Mouse (Mus musculus): ENCODE data around the gene Mast1. TPM values are rescaled to one million over a fixed set of nuclear protein-coding genes. Genes with fewer than 3 reads are reported as not detected.

Gene Mast1
- polyA plus RNA-seq, 1 experiment from 2014 or later: 0.39 TPM

GRCm38 (mm10) chr8:84976763-84977434 lies 39.7 kb upstream of the Mast1 start:
- H3K4me1 ChIP-seq (ENCODE audit: insufficient read depth): peaks cover 37% of the 10 kb centered on the region
- DNase-seq (no peak), ATAC-seq (ENCODE audit: insufficient read depth) (no peak)
- 2% methylated on average over 25 of the region's 25 CpGs for WGBS
- H3K9me3 ChIP-seq (ENCODE audit: low read depth, low read length): no peaks in the 10 kb centered on the region
- peaks cover 32% of the 10 kb centered on the region for H3K36me3 ChIP-seq (ENCODE audit: insufficient read depth)
- H3K4me3 ChIP-seq (ENCODE audit: low read depth, low read length): peak overlapping the region; percentile 55
- peak overlapping the region; percentile 99 for H3K4me2 ChIP-seq
- TF ChIP-seq CTCF (IDR thresholded peaks at IDR 0.05; ENCODE audit: low read depth): no peak
- H3K9ac ChIP-seq: peak overlapping the region; percentile 64
- peak overlapping the region; percentile 89 for H3K27ac ChIP-seq (ENCODE audit: low read depth)
- peaks cover 5% of the 10 kb centered on the region for H3K27me3 ChIP-seq (ENCODE audit: insufficient read depth, low read length)

GRCm38 (mm10) chr8:84976031-84976762 lies 39.0 kb upstream of the Mast1 start:
- Histone ChIP-seq H3K4me2 (peak overlapping the region; percentile 99), H3K9me3 (ENCODE audit: low read depth, low read length) (no peaks in the 10 kb centered on the region), H3K4me1 (ENCODE audit: insufficient read depth) (peaks cover 30% of the 10 kb centered on the region), H3K4me3 (ENCODE audit: low read depth, low read length) (peak overlapping the region; percentile 55), H3K36me3 (ENCODE audit: insufficient read depth) (peaks cover 39% of the 10 kb centered on the region), H3K9ac (peak overlapping the region; percentile 64), H3K27ac (ENCODE audit: low read depth) (peak overlapping the region; percentile 89), H3K27me3 (ENCODE audit: insufficient read depth, low read length) (peaks cover 5% of the 10 kb centered on the region)
- DNase-seq: peak; percentile 98
- under 1% methylated on average over 59 of the region's 61 CpGs for WGBS
- ATAC-seq (ENCODE audit: insufficient read depth): peak; percentile 78
- peak; percentile 35 for TF ChIP-seq CTCF (IDR thresholded peaks at IDR 0.05; ENCODE audit: low read depth)

GRCm38 (mm10) chr8:84975434-84975833 lies 38.3 kb upstream of the Mast1 start:
- Histone ChIP-seq H3K4me2 (peak overlapping the region; percentile 99), H3K4me1 (ENCODE audit: insufficient read depth) (peaks cover 22% of the 10 kb centered on the region), H3K27ac (ENCODE audit: low read depth) (peak overlapping the region; percentile 89), H3K27me3 (ENCODE audit: insufficient read depth, low read length) (peaks cover 5% of the 10 kb centered on the region), H3K9me3 (ENCODE audit: low read depth, low read length) (no peaks in the 10 kb centered on the region), H3K9ac (peak overlapping the region; percentile 64; the same call in 1 of the 2 replicates), H3K36me3 (ENCODE audit: insufficient read depth) (peaks cover 47% of the 10 kb centered on the region), H3K4me3 (ENCODE audit: low read depth, low read length) (peak overlapping the region; percentile 55)
- DNase-seq: peak; percentile 76
- WGBS: 29% methylated on average over 7 of the region's 7 CpGs
- ATAC-seq (ENCODE audit: insufficient read depth): no peak
- peak; percentile 91 for TF ChIP-seq CTCF (IDR thresholded peaks at IDR 0.05; ENCODE audit: low read depth)

DNA sequence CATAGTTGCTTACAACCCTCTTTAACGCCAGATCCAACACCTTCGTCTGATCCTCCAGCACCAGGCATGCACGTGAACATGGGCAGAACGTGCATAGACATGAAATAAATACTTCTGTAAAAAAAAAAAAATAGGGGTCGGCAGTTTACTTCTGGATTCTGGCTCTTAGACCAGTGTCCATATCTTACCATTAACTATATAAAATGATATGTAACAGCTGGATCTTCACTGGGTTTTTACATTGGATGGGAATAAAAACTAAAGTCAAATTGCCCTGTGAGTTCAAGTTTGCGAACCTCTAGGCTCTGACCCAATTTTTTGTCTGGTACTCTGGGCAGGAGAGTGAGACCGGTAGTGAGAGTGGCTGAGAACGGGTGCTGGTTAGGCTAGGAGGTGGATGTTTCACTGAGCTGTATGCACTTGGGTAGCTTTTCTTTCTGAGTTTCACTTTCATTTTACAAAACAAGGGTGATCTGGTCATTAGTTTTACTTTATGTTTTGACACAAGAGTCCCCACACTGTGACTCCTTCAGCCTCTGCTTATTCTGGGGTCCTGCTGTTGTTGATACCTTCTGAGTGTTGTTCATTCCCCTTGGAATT lies 37.5 kb upstream of the Mast1 start:
- peaks cover 5% of the 10 kb centered on the region for H3K27me3 ChIP-seq (ENCODE audit: insufficient read depth, low read length)
- TF ChIP-seq CTCF (IDR thresholded peaks at IDR 0.05; ENCODE audit: low read depth): no peak
- H3K4me1 ChIP-seq (ENCODE audit: insufficient read depth): peaks cover 15% of the 10 kb centered on the region
- no peaks in the 10 kb centered on the region for H3K9me3 ChIP-seq (ENCODE audit: low read depth, low read length)
- 79% methylated on average over 8 of the region's 8 CpGs for WGBS
- H3K4me3 ChIP-seq (ENCODE audit: low read depth, low read length): no peak overlapping the region
- H3K36me3 ChIP-seq (ENCODE audit: insufficient read depth): peaks cover 47% of the 10 kb centered on the region
- ATAC-seq (ENCODE audit: insufficient read depth) (no peak), DNase-seq (no peak)
- no peak overlapping the region for H3K9ac ChIP-seq
- H3K27ac ChIP-seq (ENCODE audit: low read depth): no peak overlapping the region
- H3K4me2 ChIP-seq: peak overlapping the region; percentile 29; the same call in 1 of the 2 replicates

GRCm38 (mm10) chr8:84973803-84974542 lies 36.8 kb upstream of the Mast1 start:
- H3K27me3 ChIP-seq (ENCODE audit: insufficient read depth, low read length): peaks cover 5% of the 10 kb centered on the region
- ATAC-seq (ENCODE audit: insufficient read depth): 0 out of 2 replicates have a peak, but pooled peaks have one; percentile 6
- peak overlapping the region; percentile 29; the same call in 1 of the 2 replicates for H3K4me2 ChIP-seq
- no peak overlapping the region for H3K9ac ChIP-seq
- DNase-seq: peak; percentile 89
- H3K36me3 ChIP-seq (ENCODE audit: insufficient read depth): peaks cover 47% of the 10 kb centered on the region
- H3K27ac ChIP-seq (ENCODE audit: low read depth): no peak overlapping the region
- TF ChIP-seq CTCF (IDR thresholded peaks at IDR 0.05; ENCODE audit: low read depth): peak; percentile 95
- H3K9me3 ChIP-seq (ENCODE audit: low read depth, low read length): no peaks in the 10 kb centered on the region
- 60% methylated on average over 4 of the region's 4 CpGs for WGBS
- peaks cover 9% of the 10 kb centered on the region for H3K4me1 ChIP-seq (ENCODE audit: insufficient read depth)
- H3K4me3 ChIP-seq (ENCODE audit: low read depth, low read length): no peak overlapping the region

- Histone ChIP-seq H3K36me3 (ENCODE audit: insufficient read depth) (peaks cover 47% of the 10 kb centered on the region), H3K27me3 (ENCODE audit: insufficient read depth, low read length) (peaks cover 5% of the 10 kb centered on the region), H3K4me2 (no peak overlapping the region), H3K27ac (ENCODE audit: low read depth) (no peak overlapping the region), H3K4me3 (ENCODE audit: low read depth, low read length) (no peak overlapping the region), H3K9ac (no peak overlapping the region), H3K4me1 (ENCODE audit: insufficient read depth) (peaks cover 8% of the 10 kb centered on the region), H3K9me3 (ENCODE audit: low read depth, low read length) (no peaks in the 10 kb centered on the region)
- DNase-seq (no peak), ATAC-seq (ENCODE audit: insufficient read depth) (no peak)
- no peak for TF ChIP-seq CTCF (IDR thresholded peaks at IDR 0.05; ENCODE audit: low read depth)
- 92% methylated on average over 1 of the region's 1 CpGs for WGBS
These were observed 35.9 kb upstream of the Mast1 start for GRCm38 (mm10) chr8:84973079-84973478.

All from lung, embryonic 14.5 days (tissue).